Mouse (Mus musculus): ENCODE results near the gene Resf1. TPM values are rescaled to one million over a fixed set of nuclear protein-coding genes. Genes with fewer than 3 reads are reported as not detected.
A peak's percentile ranks its signal among the peaks of the same experiment; 100 is the strongest.
"Not testable (repeated sequence)": the region's sequence is repeated elsewhere in the genome, so short reads cannot be mapped to it uniquely, and the experiment has no call there.

Gene Resf1
- 39.6 and 41.6 TPM in 2 replicates for polyA plus RNA-seq (2016; fragmentation: Nextera tagmentation; extraction: Ambion mirVana)

- Histone ChIP-seq H3K9ac (peak within 1 kb of the TSS; percentile 91), H3K9me3 (no peaks in the 10 kb centered on the region), H3K36me3 (peaks cover 3% of the 10 kb centered on the region; the same call in 1 of the 2 replicates), H3K27me3 (replicated peaks) (no peaks in the 10 kb centered on the region), H3K4me3 (peak within 1 kb of the TSS; percentile 72), H3K4me2 (replicated peaks) (peak within 1 kb of the TSS; percentile 58), H3K27ac (peak within 1 kb of the TSS; percentile 93), H3K4me1 (peaks cover 14% of the 10 kb centered on the region)
- WGBS, result 5% methylated on average over 61 of the region's 61 CpGs
- peak; percentile 100 for ATAC-seq (ENCODE audit: low FRiP score, low read depth)
These were observed at the start of gene Resf1 for GRCm38 (mm10) chr6:149308956-149309932. TSS of gene Resf1 (plus strand) at chr6:149309414.

GRCm38 (mm10) chr6:149260801-149261239 lies 48.4 kb upstream of the Resf1 start:
- Histone ChIP-seq H3K9me3 (0 out of 2 replicates have a peak, but pooled peaks cover 4% of the 10 kb centered on the region), H3K4me1 (no peaks in the 10 kb centered on the region), H3K27ac (no peak overlapping the region), H3K9ac (no peak overlapping the region), H3K36me3 (no peaks in the 10 kb centered on the region), H3K4me3 (no peak overlapping the region), H3K27me3 (replicated peaks) (no peaks in the 10 kb centered on the region), H3K4me2 (replicated peaks) (no peak overlapping the region)
- no peak for ATAC-seq (ENCODE audit: low FRiP score, low read depth)
- WGBS, result 81% methylated on average over 3 of the region's 3 CpGs

GRCm38 (mm10) chr6:149267951-149268350 lies 41.3 kb upstream of the Resf1 start:
- no peaks in the 10 kb centered on the region for H3K4me1 ChIP-seq
- no peak overlapping the region for H3K4me2 ChIP-seq (replicated peaks)
- H3K27ac ChIP-seq, result no peak overlapping the region
- H3K27me3 ChIP-seq (replicated peaks), result no peaks in the 10 kb centered on the region
- no peaks in the 10 kb centered on the region for H3K9me3 ChIP-seq
- H3K4me3 ChIP-seq, result no peak overlapping the region
- no peaks in the 10 kb centered on the region for H3K36me3 ChIP-seq
- ATAC-seq (ENCODE audit: low FRiP score, low read depth), result no peak
- no peak overlapping the region for H3K9ac ChIP-seq

GRCm38 (mm10) chr6:149278248-149278731 lies 30.9 kb upstream of the Resf1 start:
- Histone ChIP-seq H3K9ac (no peak overlapping the region), H3K36me3 (no peaks in the 10 kb centered on the region), H3K27ac (no peak overlapping the region), H3K9me3 (no peaks in the 10 kb centered on the region; the same call in 1 of the 2 replicates), H3K27me3 (replicated peaks) (no peaks in the 10 kb centered on the region), H3K4me2 (replicated peaks) (no peak overlapping the region), H3K4me1 (no peaks in the 10 kb centered on the region), H3K4me3 (no peak overlapping the region)
- 72% methylated on average over 2 of the region's 2 CpGs for whole genome bisulfite sequencing
- ATAC-seq (ENCODE audit: low FRiP score, low read depth), result no peak

- Histone ChIP-seq H3K27me3 (replicated peaks) (no peaks in the 10 kb centered on the region), H3K4me1 (no peaks in the 10 kb centered on the region), H3K4me3 (no peak overlapping the region), H3K9me3 (no peaks in the 10 kb centered on the region; the same call in 1 of the 2 replicates), H3K4me2 (replicated peaks) (no peak overlapping the region), H3K9ac (no peak overlapping the region), H3K36me3 (no peaks in the 10 kb centered on the region), H3K27ac (no peak overlapping the region)
- ATAC-seq (ENCODE audit: low FRiP score, low read depth), result no peak
- 84% methylated on average over 1 of the region's 1 CpGs for WGBS
These were observed 30.3 kb upstream of the Resf1 start for GRCm38 (mm10) chr6:149278866-149279265.

GRCm38 (mm10) chr6:149280511-149280910 lies 28.7 kb upstream of the Resf1 start:
- H3K4me1 ChIP-seq, result no peaks in the 10 kb centered on the region
- H3K27ac ChIP-seq, result no peak overlapping the region
- no peaks in the 10 kb centered on the region for H3K27me3 ChIP-seq (replicated peaks)
- H3K9ac ChIP-seq, result no peak overlapping the region
- no peak overlapping the region for H3K4me3 ChIP-seq
- no peak for ATAC-seq (ENCODE audit: low FRiP score, low read depth)
- no peak overlapping the region for H3K4me2 ChIP-seq (replicated peaks)
- no peaks in the 10 kb centered on the region; the same call in 1 of the 2 replicates for H3K9me3 ChIP-seq
- H3K36me3 ChIP-seq, result no peaks in the 10 kb centered on the region

- not testable (repeated sequence) for H3K27ac ChIP-seq; H3K4me1 ChIP-seq; H3K4me3 ChIP-seq; H3K4me2 ChIP-seq (replicated peaks); H3K9ac ChIP-seq; H3K27me3 ChIP-seq (replicated peaks); ATAC-seq (ENCODE audit: low FRiP score, low read depth); H3K9me3 ChIP-seq; H3K36me3 ChIP-seq
- 95% methylated on average over 9 of the region's 9 CpGs for WGBS
These were observed 21.0 kb upstream of the Resf1 start for GRCm38 (mm10) chr6:149288190-149288589.

GRCm38 (mm10) chr6:149303231-149303630 lies 6.0 kb upstream of the Resf1 start:
- not testable (repeated sequence) for H3K4me1 ChIP-seq; H3K27me3 ChIP-seq (replicated peaks); H3K4me3 ChIP-seq; H3K36me3 ChIP-seq; H3K4me2 ChIP-seq (replicated peaks); H3K9me3 ChIP-seq; H3K9ac ChIP-seq; ATAC-seq (ENCODE audit: low FRiP score, low read depth); H3K27ac ChIP-seq

- ATAC-seq (ENCODE audit: low FRiP score, low read depth), result no peak
- H3K9me3 ChIP-seq, result no peaks in the 10 kb centered on the region
- WGBS, result 90% methylated on average over 2 of the region's 2 CpGs
These were observed 2.1 kb upstream of the Resf1 start for GRCm38 (mm10) chr6:149307092-149307491.

GRCm38 (mm10) chr6:149307801-149308200 lies 1.4 kb upstream of the Resf1 start:
- no peak for ATAC-seq (ENCODE audit: low FRiP score, low read depth)
- 84% methylated on average over 2 of the region's 2 CpGs for WGBS

More at GRCm38 (mm10) chr6:149307092-149307491, 2.1 kb upstream of the Resf1 start:
- Histone ChIP-seq H3K4me1 (peaks cover 14% of the 10 kb centered on the region), H3K4me2 (replicated peaks) (no peak overlapping the region), H3K36me3 (peaks cover 3% of the 10 kb centered on the region; the same call in 1 of the 2 replicates), H3K9ac (no peak overlapping the region), H3K4me3 (no peak overlapping the region), H3K27ac (no peak overlapping the region), H3K27me3 (replicated peaks) (no peaks in the 10 kb centered on the region)

GRCm38 (mm10) chr6:149310226-149310625 lies 1.0 kb downstream of the Resf1 start:
- no peak for ATAC-seq (ENCODE audit: low FRiP score, low read depth)
- Histone ChIP-seq H3K9ac (peak overlapping the region; percentile 91), H3K27ac (no peak overlapping the region), H3K36me3 (peaks cover 10% of the 10 kb centered on the region; the same call in 1 of the 2 replicates), H3K9me3 (no peaks in the 10 kb centered on the region), H3K4me1 (peaks cover 14% of the 10 kb centered on the region), H3K4me3 (peak overlapping the region; percentile 72), H3K4me2 (replicated peaks) (peak overlapping the region; percentile 58), H3K27me3 (replicated peaks) (no peaks in the 10 kb centered on the region)
- WGBS, result 43% methylated on average over 2 of the region's 2 CpGs

More at GRCm38 (mm10) chr6:149307801-149308200, 1.4 kb upstream of the Resf1 start:
- Histone ChIP-seq H3K27me3 (replicated peaks) (no peaks in the 10 kb centered on the region), H3K4me1 (peaks cover 14% of the 10 kb centered on the region), H3K9me3 (no peaks in the 10 kb centered on the region), H3K9ac (no peak overlapping the region), H3K4me3 (no peak overlapping the region), H3K36me3 (peaks cover 3% of the 10 kb centered on the region; the same call in 1 of the 2 replicates), H3K4me2 (replicated peaks) (no peak overlapping the region), H3K27ac (no peak overlapping the region)

GRCm38 (mm10) chr6:149311044-149311443 lies 1.8 kb downstream of the Resf1 start:
- no peak for ATAC-seq (ENCODE audit: low FRiP score, low read depth)
- 71% methylated on average over 2 of the region's 2 CpGs for WGBS

More at GRCm38 (mm10) chr6:149311044-149311443, 1.8 kb downstream of the Resf1 start:
- Histone ChIP-seq H3K9me3 (no peaks in the 10 kb centered on the region), H3K27ac (no peak overlapping the region), H3K27me3 (replicated peaks) (no peaks in the 10 kb centered on the region), H3K4me2 (replicated peaks) (peak overlapping the region; percentile 58), H3K36me3 (peaks cover 18% of the 10 kb centered on the region; the same call in 1 of the 2 replicates), H3K9ac (no peak overlapping the region), H3K4me3 (no peak overlapping the region), H3K4me1 (peaks cover 14% of the 10 kb centered on the region)

Data from neural tube, embryonic 12.5 days (tissue).